Mouse (Mus musculus) intestine, embryonic 16.5 days (tissue): Measurements from ENCODE around the gene Fignl2. TPM values are rescaled to one million over a fixed set of nuclear protein-coding genes. Genes with fewer than 3 reads are reported as not detected.

Experiments
- ATAC-seq: fragments of 200-750 bp; cut with Nextera tagmentation; 2 replicates; pipeline ENCODE4 v1.8.0; 2017; ENCODE audit warnings: moderate TSS enrichment, moderate library complexity
- H3K27ac ChIP-seq: fragments of 300-500 bp; sonication (generic); 2 replicates; pipeline ENCODE4 v1.5.1; 2014; ENCODE audit warnings: mild to moderate bottlenecking, low read length
- H3K27me3 ChIP-seq: fragments of 300-500 bp; sonication (generic); replicated peaks from 2 replicates; pipeline ENCODE4 v1.6.1; 2014; ENCODE audit warnings: low read length, control low read depth, mixed read lengths; ENCODE audit not compliant: control insufficient read depth, insufficient read depth
- H3K36me3 ChIP-seq: fragments of 300-500 bp; sonication (generic); 2 replicates; pipeline ENCODE4 v1.6.1; 2014; ENCODE audit warnings: low read length, control low read depth; ENCODE audit not compliant: control insufficient read depth, insufficient read depth
- H3K4me1 ChIP-seq: fragments of 300-500 bp; sonication (generic); 2 replicates; pipeline ENCODE4 v1.6.1; 2014; ENCODE audit warnings: low read length, control low read depth, mixed read lengths; ENCODE audit not compliant: control insufficient read depth, insufficient read depth
- H3K4me2 ChIP-seq: fragments of 300-500 bp; sonication (generic); 2 replicates; pipeline ENCODE4 v1.6.1; 2014; ENCODE audit warnings: low read depth, low read length, control low read depth
- H3K4me3 ChIP-seq: fragments of 300-500 bp; sonication (generic); 2 replicates; pipeline ENCODE4 v1.5.1; 2014; ENCODE audit warnings: mild to moderate bottlenecking, low read length
- H3K9ac ChIP-seq: fragments of 300-500 bp; sonication (generic); 2 replicates; pipeline ENCODE4 v1.6.1; 2014; ENCODE audit warnings: low read depth, low read length
- H3K9me3 ChIP-seq: fragments of 300-500 bp; sonication (generic); 2 replicates; pipeline ENCODE4 v1.6.1; 2016; ENCODE audit warnings: low read length, control low read depth; ENCODE audit not compliant: control insufficient read depth
- WGBS: fragments of 180-500 bp; shearing (Covaris S2); extraction: QIAGEN DNeasy Blood & Tissue Kit; methylation state at CpG from one replicate; pipeline ENCODE4 v1.1.7; 2014; 5-methylcytosine and 5-hydroxymethylcytosine counted together
- polyA plus RNA-seq: library from polyadenylated mRNA; unstranded; fragments of >200 nt; fragmentation: Nextera tagmentation; extraction: Ambion mirVana; gene quantifications from 2 replicates; pipeline ENCODE4 v1.2.1, GENCODE M21; 2015

Fignl2 gene
- polyA plus RNA-seq, 1 experiment from 2014 or later: 0.12 TPM

DNA sequence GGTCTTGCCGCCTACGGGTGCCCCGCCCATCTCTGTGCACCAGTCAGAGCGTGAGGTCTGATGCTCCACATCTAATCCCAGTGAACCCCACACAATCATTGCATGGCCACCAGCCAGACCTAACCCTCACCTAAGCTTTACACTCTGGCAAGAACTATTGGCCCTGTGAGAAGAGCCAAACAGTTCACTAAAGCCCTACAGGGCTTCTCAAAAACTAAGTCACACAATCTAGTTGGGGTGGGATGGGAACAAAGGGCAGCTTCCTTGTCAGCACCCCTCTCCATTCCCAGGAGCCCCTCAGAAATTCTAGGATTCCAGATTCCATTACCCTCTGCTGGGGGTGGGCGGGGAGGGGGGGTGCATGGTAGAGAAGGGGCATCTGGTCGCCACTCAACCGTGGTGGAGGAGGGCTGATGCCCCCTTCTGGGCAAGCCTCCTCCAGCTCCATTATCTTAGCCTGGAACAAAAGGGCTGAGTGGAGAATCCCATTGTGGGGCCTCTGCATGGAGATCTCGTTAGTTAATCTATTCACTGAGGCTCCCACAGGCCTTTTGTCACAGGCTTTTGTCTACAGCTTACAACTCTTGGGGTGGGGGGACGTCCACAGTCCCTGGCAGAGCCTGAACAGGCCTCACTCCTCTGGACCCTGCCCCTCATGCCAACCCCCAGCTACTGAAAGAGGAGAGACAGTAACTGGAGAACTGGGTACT is 18.6 kb downstream of the Fignl2 start:
- Histone ChIP-seq H3K4me1 (no peaks in the 10 kb centered on the region), H3K27ac (no peak overlapping the region), H3K4me2 (no peak overlapping the region), H3K27me3 (peaks cover under 1% of the 10 kb centered on the region; the same call in 1 of the 2 replicates), H3K9ac (no peak overlapping the region), H3K36me3 (no peaks in the 10 kb centered on the region), H3K9me3 (no peaks in the 10 kb centered on the region), H3K4me3 (no peak overlapping the region)
- WGBS: 56% methylated on average over 9 of the region's 9 CpGs
- ATAC-seq: no peak

DNA sequence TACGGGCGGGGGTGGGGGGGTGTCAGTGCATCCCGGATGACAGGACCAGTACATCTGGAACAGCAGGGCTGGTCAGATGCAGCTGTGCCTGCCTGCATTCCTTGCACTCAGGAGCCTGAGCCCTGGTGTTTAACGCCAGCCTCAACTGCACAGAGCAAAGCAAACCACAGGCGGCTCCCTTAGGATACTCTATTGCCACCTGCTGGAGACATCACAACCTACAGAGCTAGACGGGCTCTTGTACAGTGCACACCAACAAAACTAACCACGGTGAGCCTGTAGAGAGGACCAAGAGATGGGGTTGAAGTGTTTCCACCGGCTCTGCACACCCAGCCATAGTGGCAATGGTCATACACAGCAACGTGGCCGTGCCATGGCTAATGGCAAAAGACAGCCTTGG is 22.1 kb downstream of the Fignl2 start:
- no peak overlapping the region for H3K9ac ChIP-seq
- no peaks in the 10 kb centered on the region for H3K9me3 ChIP-seq
- no peak overlapping the region for H3K27ac ChIP-seq
- H3K4me3 ChIP-seq: no peak overlapping the region
- H3K27me3 ChIP-seq: peaks cover 32% of the 10 kb centered on the region
- H3K36me3 ChIP-seq: no peaks in the 10 kb centered on the region
- peaks cover 12% of the 10 kb centered on the region for H3K4me1 ChIP-seq
- WGBS: 41% methylated on average over 10 of the region's 10 CpGs
- ATAC-seq: peak; percentile 77
- no peak overlapping the region for H3K4me2 ChIP-seq

DNA sequence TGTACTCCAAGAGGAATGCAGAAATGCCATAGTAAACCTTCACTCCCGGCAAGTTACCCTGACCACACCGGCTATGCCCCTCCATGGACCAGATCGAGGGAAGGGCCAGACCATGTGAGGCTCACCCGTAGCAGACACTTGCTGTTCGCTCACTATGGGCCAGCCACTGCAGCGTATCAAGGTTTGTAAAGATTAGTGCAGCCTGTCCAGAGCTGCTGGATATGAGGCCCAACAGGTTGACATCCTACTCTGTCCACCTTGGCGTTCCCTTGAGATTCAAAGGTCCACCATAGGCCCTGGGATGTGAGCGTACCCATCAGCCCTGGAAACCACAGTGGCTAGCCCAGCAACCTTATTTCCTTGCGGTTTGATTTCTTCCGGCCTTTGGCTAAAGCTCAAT is 23.8 kb downstream of the Fignl2 start:
- H3K4me1 ChIP-seq: peaks cover 12% of the 10 kb centered on the region
- no peak overlapping the region for H3K9ac ChIP-seq
- H3K27ac ChIP-seq: no peak overlapping the region
- no peaks in the 10 kb centered on the region for H3K9me3 ChIP-seq
- H3K4me3 ChIP-seq: no peak overlapping the region
- no peaks in the 10 kb centered on the region for H3K36me3 ChIP-seq
- no peak for ATAC-seq
- WGBS: 91% methylated on average over 10 of the region's 10 CpGs
- peaks cover 34% of the 10 kb centered on the region for H3K27me3 ChIP-seq
- H3K4me2 ChIP-seq: no peak overlapping the region

DNA sequence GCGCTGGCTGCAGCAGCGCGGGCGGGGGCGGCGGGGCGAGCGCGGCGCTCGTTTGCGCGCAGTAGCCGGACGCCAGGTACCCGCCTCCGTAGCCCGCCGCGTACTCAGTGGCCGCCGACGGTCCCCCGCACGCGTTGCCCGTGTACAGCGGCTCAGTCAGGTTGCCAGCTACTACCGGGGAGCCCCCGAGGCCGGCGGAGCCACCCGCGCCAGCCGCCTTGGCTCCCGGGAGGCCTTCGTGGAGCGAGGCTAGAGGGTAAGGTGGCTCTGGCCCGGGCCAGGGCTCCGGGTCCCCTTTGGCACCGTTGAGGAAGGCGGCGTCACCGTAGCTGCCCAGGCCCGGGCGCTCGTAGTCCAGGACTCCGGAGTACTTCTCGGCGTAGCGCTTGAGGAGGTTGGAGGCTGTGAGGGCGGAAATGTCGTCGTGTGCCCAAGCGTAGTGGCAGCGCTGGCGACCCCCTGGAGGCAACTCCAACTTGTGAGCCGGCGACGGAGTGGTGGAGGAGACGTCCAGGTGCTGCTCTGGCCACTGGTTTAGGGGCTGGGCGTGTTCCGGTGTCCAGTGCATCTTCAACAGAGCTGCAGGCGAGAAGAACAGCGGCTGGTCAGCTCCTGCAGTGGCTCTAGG is 24.4 kb downstream of the Fignl2 start:
- Histone ChIP-seq H3K4me3 (peak overlapping the region; percentile 46), H3K9ac (peak overlapping the region; percentile 58), H3K9me3 (no peaks in the 10 kb centered on the region), H3K27ac (no peak overlapping the region), H3K4me2 (peak overlapping the region; percentile 69), H3K4me1 (peaks cover 12% of the 10 kb centered on the region), H3K27me3 (peaks cover 34% of the 10 kb centered on the region), H3K36me3 (no peaks in the 10 kb centered on the region)
- ATAC-seq: no peak
- WGBS: 33% methylated on average over 59 of the region's 65 CpGs

DNA sequence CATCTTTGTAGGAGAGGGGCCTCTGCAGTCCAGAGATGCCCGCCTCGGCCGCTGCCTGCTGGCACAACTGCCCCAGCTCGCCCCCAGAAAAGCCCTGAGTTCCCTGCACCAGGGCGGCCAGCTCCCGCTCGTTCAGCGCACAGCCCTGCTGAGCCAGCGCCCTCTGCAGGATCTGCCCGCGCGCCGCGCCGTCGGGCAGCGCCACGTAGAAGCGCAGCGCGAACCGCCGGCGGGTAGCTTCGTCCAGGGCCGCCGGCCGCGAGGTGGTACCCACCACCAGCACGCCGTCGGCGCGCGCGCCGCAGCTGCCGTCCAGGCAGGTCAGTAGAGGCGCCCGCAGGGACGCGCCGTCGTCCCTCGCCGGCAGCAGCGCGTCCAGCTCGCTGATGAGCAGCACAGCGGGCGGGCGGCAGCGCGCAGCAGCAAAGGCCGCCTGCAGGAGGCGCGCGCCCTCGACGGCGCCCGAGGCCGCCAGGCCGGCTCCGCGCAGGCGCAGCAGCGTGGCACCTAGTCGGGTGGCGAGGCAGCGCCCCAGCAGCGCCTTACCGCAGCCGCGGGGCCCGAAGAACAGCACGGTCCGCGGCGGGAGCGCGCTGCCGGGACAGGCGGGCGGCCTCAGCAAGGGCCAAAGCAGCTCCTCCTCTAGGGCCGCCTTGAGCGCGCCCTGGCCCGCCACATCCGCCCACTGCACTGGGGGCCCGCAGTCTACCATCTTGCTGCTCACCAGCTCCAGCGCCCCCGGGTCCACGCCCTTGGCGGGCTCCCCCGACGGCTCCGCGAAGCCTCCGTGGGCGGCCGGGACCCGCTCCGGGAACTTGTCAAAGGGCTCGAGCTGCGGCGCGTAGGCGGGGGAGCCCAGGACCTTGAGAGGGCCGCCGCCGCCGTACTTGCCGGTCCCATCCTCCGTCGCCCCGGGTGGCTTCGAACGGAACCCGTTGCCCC is 25.5 kb downstream of the Fignl2 start:
- 0 out of 2 replicates have a peak, but pooled peaks have one; percentile 21 for ATAC-seq
- H3K27me3 ChIP-seq: peaks cover 34% of the 10 kb centered on the region
- H3K4me1 ChIP-seq: peaks cover 12% of the 10 kb centered on the region
- H3K27ac ChIP-seq: no peak overlapping the region
- no peaks in the 10 kb centered on the region for H3K36me3 ChIP-seq
- H3K9me3 ChIP-seq: no peaks in the 10 kb centered on the region
- H3K9ac ChIP-seq: peak overlapping the region; percentile 58
- peak overlapping the region; percentile 69 for H3K4me2 ChIP-seq
- H3K4me3 ChIP-seq: peak overlapping the region; percentile 46
- WGBS: 35% methylated on average over 105 of the region's 120 CpGs

DNA sequence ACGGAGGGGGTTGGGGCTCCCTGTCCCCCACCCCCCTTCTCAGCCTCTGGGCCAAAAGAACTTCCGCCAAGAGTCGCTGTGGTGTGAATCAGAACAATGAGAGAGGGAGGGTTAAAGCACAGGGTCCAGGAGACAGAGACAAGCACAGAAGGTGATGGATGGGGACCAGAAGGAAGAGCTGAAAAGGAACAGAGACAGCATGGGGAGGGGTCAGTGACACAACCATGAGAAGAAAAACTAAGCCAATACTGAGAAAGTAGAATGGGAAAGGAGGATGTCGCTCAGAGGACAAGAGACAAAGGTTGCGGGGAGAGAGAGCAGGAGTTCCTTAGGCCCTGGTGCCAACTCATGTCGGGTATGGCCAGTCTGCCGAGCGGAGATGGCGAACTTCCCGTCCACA is 26.5 kb downstream of the Fignl2 start:
- H3K27me3 ChIP-seq: peaks cover 37% of the 10 kb centered on the region
- no peak overlapping the region for H3K27ac ChIP-seq
- peaks cover 16% of the 10 kb centered on the region for H3K4me1 ChIP-seq
- no peak for ATAC-seq
- no peaks in the 10 kb centered on the region for H3K36me3 ChIP-seq
- H3K4me3 ChIP-seq: no peak overlapping the region
- no peaks in the 10 kb centered on the region for H3K9me3 ChIP-seq
- no peak overlapping the region for H3K4me2 ChIP-seq
- WGBS: 69% methylated on average over 10 of the region's 10 CpGs
- no peak overlapping the region for H3K9ac ChIP-seq

DNA sequence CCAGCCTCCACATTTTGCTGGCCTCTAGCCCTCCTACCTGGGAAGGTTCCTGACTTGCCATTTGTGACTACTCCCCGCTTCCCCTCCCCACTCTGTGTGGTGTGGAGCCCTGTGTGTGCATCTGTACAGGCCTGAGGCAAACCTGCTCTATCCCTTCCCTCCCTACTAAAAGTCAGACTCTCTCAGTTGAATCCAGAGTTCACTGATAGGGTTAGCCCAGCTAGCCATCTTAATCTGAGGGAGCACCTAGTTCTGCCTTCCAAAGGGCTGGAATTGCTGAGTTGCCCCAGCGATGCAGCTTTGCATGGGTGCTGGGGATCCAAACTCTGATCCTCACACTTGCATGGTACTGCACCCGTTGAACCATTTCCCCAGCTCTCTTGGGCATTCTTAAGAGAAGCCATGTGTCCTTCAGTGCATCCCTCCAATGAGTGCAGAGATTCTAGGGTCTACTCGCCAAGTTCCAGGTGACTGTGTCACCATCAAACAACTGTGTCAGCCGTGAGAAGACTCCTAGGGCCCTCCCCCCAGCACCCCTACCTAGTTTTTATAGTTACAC is 29.9 kb downstream of the Fignl2 start:
- WGBS: 67% methylated on average over 5 of the region's 5 CpGs
- Histone ChIP-seq H3K27me3 (peaks cover 54% of the 10 kb centered on the region), H3K4me3 (no peak overlapping the region), H3K4me1 (peaks cover 22% of the 10 kb centered on the region), H3K27ac (no peak overlapping the region), H3K4me2 (no peak overlapping the region), H3K36me3 (no peaks in the 10 kb centered on the region), H3K9ac (no peak overlapping the region), H3K9me3 (no peaks in the 10 kb centered on the region)
- ATAC-seq: no peak

DNA sequence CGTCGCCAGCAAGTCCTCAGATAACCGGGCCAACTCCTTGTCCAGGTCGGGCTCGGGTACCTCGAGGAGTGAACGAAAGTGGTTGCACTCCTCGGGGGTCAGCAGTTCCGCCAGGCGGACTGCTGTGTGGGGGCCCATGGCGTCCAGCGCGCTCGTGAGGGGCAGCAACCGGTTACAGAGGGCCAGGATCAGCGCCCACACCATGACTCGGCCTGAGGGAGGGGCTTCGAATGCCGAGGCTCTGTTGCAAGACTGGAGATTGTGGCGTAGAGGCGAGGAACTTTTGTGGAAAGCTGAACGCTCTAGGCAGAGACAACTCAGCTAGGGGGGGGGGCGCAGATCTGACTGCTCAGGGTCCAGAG is 31.2 kb downstream of the Fignl2 start, which contains the start of gene Gm47841:
Gm47841 (minus strand) TSS at position 204 of the 362 bp plus-strand sequence.
- Histone ChIP-seq H3K36me3 (no peaks in the 10 kb centered on the region), H3K4me2 (peak within 1 kb of the TSS; percentile 100), H3K4me3 (peak within 1 kb of the TSS; percentile 63), H3K27me3 (peaks cover 49% of the 10 kb centered on the region), H3K9me3 (no peaks in the 10 kb centered on the region), H3K9ac (peak within 1 kb of the TSS; percentile 67), H3K27ac (no peak within 1 kb of the TSS), H3K4me1 (peaks cover 16% of the 10 kb centered on the region)
- no peak; the same call in 1 of the 2 replicates for ATAC-seq
- 3% methylated on average over 23 of the region's 23 CpGs for WGBS
